Mouse (Mus musculus) hindbrain, embryonic 12.5 days (tissue): ENCODE measurements at regions not wholly inside any gene's neighbourhood (a gene's known extent, or its start where the extent isn't known, plus 50 kb on each side); places are given as distances from the start of the nearest gene placed in this dataset.

ENCODE experiments used
- ATAC-seq: fragments of 200-750 bp; cut with Nextera tagmentation; 2 replicates; pipeline ENCODE4 v1.8.0; 2017; ENCODE audit warnings: moderate TSS enrichment; ENCODE audit not compliant: low FRiP score
- H3K27ac ChIP-seq: fragments of 300-500 bp; sonication (generic); 2 replicates; pipeline ENCODE4 v1.5.1; 2016; ENCODE audit warnings: mild to moderate bottlenecking
- H3K27me3 ChIP-seq: fragments of 300-500 bp; sonication (generic); 2 replicates; pipeline ENCODE4 v1.6.1; 2016; ENCODE audit warnings: mild to moderate bottlenecking
- H3K36me3 ChIP-seq: fragments of 300-500 bp; sonication (generic); 2 replicates; pipeline ENCODE4 v1.6.1; 2016; ENCODE audit warnings: mild to moderate bottlenecking
- H3K4me1 ChIP-seq: fragments of 300-500 bp; sonication (generic); 2 replicates; pipeline ENCODE4 v1.6.1; 2016
- H3K4me2 ChIP-seq: fragments of 300-500 bp; sonication (generic); replicated peaks from 2 replicates; pipeline ENCODE4 v1.6.1; 2016; ENCODE audit warnings: mild to moderate bottlenecking
- H3K4me3 ChIP-seq: fragments of 300-500 bp; sonication (generic); 2 replicates; pipeline ENCODE4 v1.5.1; 2016; ENCODE audit warnings: mild to moderate bottlenecking
- H3K9ac ChIP-seq: fragments of 300-500 bp; sonication (generic); 2 replicates; pipeline ENCODE4 v1.6.1; 2016; ENCODE audit warnings: mild to moderate bottlenecking, moderate library complexity
- H3K9me3 ChIP-seq: fragments of 300-500 bp; sonication (generic); replicated peaks from 2 replicates; pipeline ENCODE4 v1.6.1; 2016; ENCODE audit warnings: mild to moderate bottlenecking
- WGBS: fragments of 180-500 bp; shearing (Covaris S2); methylation state at CpG from one replicate; pipeline ENCODE4 v1.1.7; 2016; 5-methylcytosine and 5-hydroxymethylcytosine counted together

- no peak overlapping the region for H3K27ac ChIP-seq
- H3K4me2 ChIP-seq = no peak overlapping the region
- H3K36me3 ChIP-seq = no peaks in the 10 kb centered on the region
- H3K4me1 ChIP-seq = peaks cover 6% of the 10 kb centered on the region
- H3K4me3 ChIP-seq = no peak overlapping the region
- H3K9me3 ChIP-seq = no peaks in the 10 kb centered on the region
- peaks cover 11% of the 10 kb centered on the region for H3K27me3 ChIP-seq
- 68% methylated on average over 6 of the region's 6 CpGs for WGBS
- no peak for ATAC-seq
- no peak overlapping the region for H3K9ac ChIP-seq
Measured at GRCm38 (mm10) chrX:11633823-11634222, 306.2 kb downstream of the H2al1j start.

DNA sequence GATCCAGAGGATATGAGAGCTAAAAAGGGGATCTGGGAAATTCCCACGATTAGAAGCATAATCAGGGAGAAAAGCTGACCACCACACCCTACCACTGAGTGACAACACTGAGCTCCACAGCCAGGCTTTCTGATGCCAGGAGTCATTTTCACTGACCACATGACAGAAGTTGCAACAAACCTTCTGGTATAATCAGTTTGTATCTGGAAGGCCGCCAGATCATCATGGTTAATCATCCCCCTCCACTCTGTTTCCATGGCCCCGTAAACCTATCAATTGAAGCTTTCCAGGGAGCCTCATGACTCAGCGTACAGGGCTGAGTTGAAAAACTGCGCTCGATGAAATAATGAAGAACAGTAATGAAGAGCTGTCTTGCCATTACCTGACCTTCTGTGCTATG is 316.9 kb downstream of the H2al1j start:
- Histone ChIP-seq H3K4me1 (no peaks in the 10 kb centered on the region), H3K4me2 (no peak overlapping the region), H3K4me3 (no peak overlapping the region), H3K36me3 (no peaks in the 10 kb centered on the region), H3K9ac (no peak overlapping the region), H3K27me3 (no peaks in the 10 kb centered on the region), H3K9me3 (no peaks in the 10 kb centered on the region), H3K27ac (no peak overlapping the region)
- ATAC-seq = no peak
- 81% methylated on average over 6 of the region's 6 CpGs for WGBS

DNA sequence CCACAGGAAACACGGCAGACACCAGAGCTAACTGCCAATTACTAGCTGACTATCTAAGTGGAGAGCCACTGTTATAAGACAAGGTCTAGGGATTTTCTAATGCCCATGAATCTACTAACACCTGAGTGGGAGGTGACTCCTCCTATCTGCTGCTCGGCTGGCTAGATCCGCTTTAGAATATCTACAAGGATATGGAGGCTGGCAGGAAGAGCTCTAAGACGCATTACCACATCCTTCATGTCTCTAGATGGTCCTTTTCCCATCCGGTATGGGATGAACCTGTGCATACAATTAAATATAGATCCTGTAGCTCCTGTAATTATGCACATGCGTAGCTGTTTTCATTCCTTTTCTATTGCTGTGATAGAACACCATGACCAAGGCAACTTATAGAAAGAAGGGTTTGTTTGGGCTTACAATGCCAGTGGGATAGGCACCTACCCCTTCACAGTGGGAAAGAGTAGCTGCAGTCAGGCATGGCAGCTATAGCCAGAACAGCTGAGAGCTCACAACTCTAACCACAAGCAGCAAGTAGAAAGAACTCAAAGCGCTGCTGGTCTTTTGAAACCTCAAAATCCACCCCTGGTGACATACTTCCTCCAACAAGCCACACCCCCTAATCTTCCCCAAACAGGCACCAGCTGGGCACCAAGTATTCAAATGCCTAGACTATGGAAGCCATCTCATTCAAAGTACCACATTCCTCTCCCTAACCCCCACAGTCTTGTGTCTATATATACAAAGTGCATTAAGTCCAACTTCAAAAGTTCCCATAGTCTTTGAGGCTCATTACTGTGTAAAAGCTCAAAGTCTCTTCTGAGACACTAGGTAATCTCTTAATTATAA is 319.3 kb downstream of the H2al1j start:
- 82% methylated on average over 7 of the region's 7 CpGs for WGBS
- no peaks in the 10 kb centered on the region for H3K4me1 ChIP-seq
- H3K9ac ChIP-seq = no peak overlapping the region
- H3K4me2 ChIP-seq = no peak overlapping the region
- H3K9me3 ChIP-seq = no peaks in the 10 kb centered on the region
- no peaks in the 10 kb centered on the region; the same call in 1 of the 2 replicates for H3K27me3 ChIP-seq
- H3K36me3 ChIP-seq = no peaks in the 10 kb centered on the region
- no peak for ATAC-seq
- no peak overlapping the region for H3K4me3 ChIP-seq
- H3K27ac ChIP-seq = no peak overlapping the region

DNA sequence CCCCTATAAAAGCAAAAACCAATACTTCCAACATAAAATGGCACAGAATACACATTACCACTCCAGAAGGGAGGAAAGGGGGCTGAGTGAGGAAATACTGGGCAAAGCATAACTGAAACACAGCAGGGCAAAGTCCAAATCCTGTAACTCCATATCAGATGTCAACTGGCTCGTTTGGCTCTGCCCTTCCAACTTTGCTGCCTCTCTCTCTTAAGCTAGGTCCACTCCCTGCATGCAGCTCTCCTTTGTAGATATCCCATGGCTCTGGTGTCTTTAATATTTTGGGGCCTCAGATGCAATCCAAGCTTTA is 319.9 kb downstream of the H2al1j start:
- H3K4me1 ChIP-seq = no peaks in the 10 kb centered on the region
- WGBS = 73% methylated on average over 1 of the region's 1 CpGs
- no peaks in the 10 kb centered on the region for H3K9me3 ChIP-seq
- no peak overlapping the region for H3K4me2 ChIP-seq
- H3K36me3 ChIP-seq = no peaks in the 10 kb centered on the region
- H3K4me3 ChIP-seq = no peak overlapping the region
- no peaks in the 10 kb centered on the region; the same call in 1 of the 2 replicates for H3K27me3 ChIP-seq
- H3K9ac ChIP-seq = no peak overlapping the region
- H3K27ac ChIP-seq = no peak overlapping the region
- ATAC-seq = no peak

- no peaks in the 10 kb centered on the region for H3K4me1 ChIP-seq
- WGBS = 87% methylated on average over 2 of the region's 2 CpGs
- H3K4me3 ChIP-seq = no peak overlapping the region
- H3K9ac ChIP-seq = no peak overlapping the region
- H3K9me3 ChIP-seq = no peaks in the 10 kb centered on the region
- H3K4me2 ChIP-seq = no peak overlapping the region
- no peak for ATAC-seq
- H3K36me3 ChIP-seq = no peaks in the 10 kb centered on the region
- peaks cover 8% of the 10 kb centered on the region; the same call in 1 of the 2 replicates for H3K27me3 ChIP-seq
- H3K27ac ChIP-seq = no peak overlapping the region
Measured at GRCm38 (mm10) chrX:11653336-11653735, 325.7 kb downstream of the H2al1j start.

- Histone ChIP-seq H3K27me3 (peaks cover 8% of the 10 kb centered on the region; the same call in 1 of the 2 replicates), H3K4me2 (no peak overlapping the region), H3K4me3 (no peak overlapping the region), H3K9me3 (no peaks in the 10 kb centered on the region), H3K36me3 (no peaks in the 10 kb centered on the region), H3K9ac (no peak overlapping the region), H3K27ac (no peak overlapping the region), H3K4me1 (no peaks in the 10 kb centered on the region)
- ATAC-seq = no peak
- 42% methylated on average over 5 of the region's 5 CpGs for WGBS
Measured at GRCm38 (mm10) chrX:11654976-11655375, 327.4 kb downstream of the H2al1j start.

DNA sequence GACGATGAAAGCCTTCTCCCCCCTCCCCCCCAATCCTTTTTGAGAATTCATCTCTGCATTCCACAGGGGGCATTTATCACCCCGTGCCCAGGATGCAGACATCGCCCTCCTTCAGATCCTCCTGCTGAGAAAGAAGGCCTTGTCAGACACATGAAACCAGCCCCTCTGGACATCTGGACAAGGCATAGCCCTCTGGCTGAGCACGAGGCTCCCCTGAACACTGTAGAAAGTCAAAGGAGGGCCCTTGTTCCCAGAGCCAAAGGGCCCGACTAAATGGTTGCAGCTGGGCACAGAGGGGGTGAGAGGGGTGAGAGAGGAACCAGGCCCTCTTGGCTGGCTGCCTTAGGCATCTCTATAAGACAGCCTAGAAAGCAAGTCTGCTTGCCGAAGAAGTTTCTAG is 327.8 kb downstream of the H2al1j start:
- no peaks in the 10 kb centered on the region for H3K36me3 ChIP-seq
- H3K27me3 ChIP-seq = peaks cover 10% of the 10 kb centered on the region; the same call in 1 of the 2 replicates
- ATAC-seq = no peak; the same call in 1 of the 2 replicates
- H3K4me3 ChIP-seq = no peak overlapping the region
- no peak overlapping the region for H3K4me2 ChIP-seq
- H3K9me3 ChIP-seq = no peaks in the 10 kb centered on the region
- no peak overlapping the region for H3K9ac ChIP-seq
- WGBS = 41% methylated on average over 6 of the region's 6 CpGs
- no peak overlapping the region for H3K27ac ChIP-seq
- H3K4me1 ChIP-seq = no peaks in the 10 kb centered on the region

DNA sequence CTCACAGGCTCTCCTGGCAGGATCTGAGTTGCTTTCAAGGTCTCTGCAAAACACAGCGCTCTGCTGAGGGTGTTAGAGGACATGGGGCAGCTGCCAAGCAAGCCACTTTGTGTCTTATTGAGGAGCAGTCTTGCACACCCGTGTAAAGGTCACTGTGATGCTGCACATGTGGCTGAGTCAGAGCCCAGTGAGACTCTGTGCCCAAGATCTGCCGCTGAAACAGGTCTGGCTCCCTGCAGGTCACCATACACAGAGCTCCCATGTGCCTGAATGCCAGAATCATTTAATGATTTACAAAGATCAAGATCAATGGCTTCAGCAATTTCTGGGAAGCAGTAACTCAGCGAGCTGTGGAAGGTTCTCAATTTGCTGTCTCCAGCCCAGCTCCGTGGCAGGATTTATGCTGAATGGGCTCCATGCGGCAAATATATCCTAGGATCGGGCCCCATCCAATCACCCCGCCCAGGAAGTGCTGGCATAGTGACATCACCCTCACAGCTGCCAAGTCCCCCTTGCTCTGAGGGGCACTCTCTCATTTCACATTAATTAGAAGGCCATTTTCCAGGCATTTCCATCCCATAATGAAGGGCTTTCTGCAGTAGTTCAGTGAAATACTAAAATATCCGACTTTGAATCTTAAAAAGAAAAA is 330.1 kb downstream of the H2al1j start:
- no peak overlapping the region for H3K27ac ChIP-seq
- no peaks in the 10 kb centered on the region for H3K4me1 ChIP-seq
- no peaks in the 10 kb centered on the region for H3K9me3 ChIP-seq
- peaks cover 27% of the 10 kb centered on the region for H3K27me3 ChIP-seq
- no peaks in the 10 kb centered on the region for H3K36me3 ChIP-seq
- no peak overlapping the region for H3K4me3 ChIP-seq
- H3K4me2 ChIP-seq = no peak overlapping the region
- H3K9ac ChIP-seq = no peak overlapping the region
- WGBS = 63% methylated on average over 9 of the region's 9 CpGs
- no peak for ATAC-seq

DNA sequence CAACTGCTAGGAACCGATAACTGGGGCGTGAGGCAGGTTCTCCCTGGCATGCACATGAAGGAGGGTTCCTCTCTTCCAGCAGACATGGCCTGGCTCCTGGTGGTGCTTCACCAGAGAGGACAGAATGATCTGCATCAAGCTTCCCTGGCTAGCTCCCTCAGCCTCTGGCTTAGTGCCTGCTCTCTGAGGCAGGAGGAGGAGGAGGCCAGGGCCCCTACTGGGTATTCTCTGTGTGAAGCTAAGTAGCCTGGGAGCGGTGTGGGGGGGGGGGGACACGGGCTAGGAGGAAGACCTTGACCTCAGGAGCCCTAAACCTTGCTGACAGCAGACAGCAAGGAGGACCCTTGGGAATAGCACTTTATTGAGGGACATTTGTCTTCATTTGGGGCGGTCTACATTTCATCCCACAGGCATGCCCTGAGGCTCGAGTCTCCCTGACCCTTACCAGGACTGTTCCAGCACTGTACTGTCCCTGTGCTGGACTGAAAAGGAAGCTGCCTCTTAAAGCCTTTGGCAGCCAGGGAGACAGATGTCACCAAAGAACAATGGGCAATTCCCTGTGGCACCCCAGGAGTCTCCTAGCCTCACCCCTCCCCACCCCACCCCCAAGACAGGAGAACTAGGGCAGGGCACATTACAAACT is 335.7 kb downstream of the H2al1j start:
- Histone ChIP-seq H3K27me3 (peaks cover 54% of the 10 kb centered on the region), H3K9ac (no peak overlapping the region), H3K4me1 (peaks cover 17% of the 10 kb centered on the region), H3K4me3 (no peak overlapping the region), H3K4me2 (no peak overlapping the region), H3K36me3 (no peaks in the 10 kb centered on the region), H3K9me3 (no peaks in the 10 kb centered on the region), H3K27ac (0 out of 2 replicates have a peak overlapping the region, but pooled peaks have one; percentile 87)
- 14% methylated on average over 6 of the region's 6 CpGs for WGBS
- ATAC-seq = no peak; the same call in 1 of the 2 replicates

GRCm38 (mm10) chrX:11664330-11665061 is 336.9 kb downstream of the H2al1j start:
- Histone ChIP-seq H3K4me2 (peak overlapping the region; percentile 59), H3K9ac (peak overlapping the region; percentile 66), H3K36me3 (no peaks in the 10 kb centered on the region), H3K27ac (peak overlapping the region; percentile 87), H3K4me3 (peak overlapping the region; percentile 33), H3K4me1 (peaks cover 17% of the 10 kb centered on the region), H3K27me3 (peaks cover 54% of the 10 kb centered on the region), H3K9me3 (no peaks in the 10 kb centered on the region)
- 10% methylated on average over 53 of the region's 68 CpGs for WGBS
- ATAC-seq = peak; percentile 91

DNA sequence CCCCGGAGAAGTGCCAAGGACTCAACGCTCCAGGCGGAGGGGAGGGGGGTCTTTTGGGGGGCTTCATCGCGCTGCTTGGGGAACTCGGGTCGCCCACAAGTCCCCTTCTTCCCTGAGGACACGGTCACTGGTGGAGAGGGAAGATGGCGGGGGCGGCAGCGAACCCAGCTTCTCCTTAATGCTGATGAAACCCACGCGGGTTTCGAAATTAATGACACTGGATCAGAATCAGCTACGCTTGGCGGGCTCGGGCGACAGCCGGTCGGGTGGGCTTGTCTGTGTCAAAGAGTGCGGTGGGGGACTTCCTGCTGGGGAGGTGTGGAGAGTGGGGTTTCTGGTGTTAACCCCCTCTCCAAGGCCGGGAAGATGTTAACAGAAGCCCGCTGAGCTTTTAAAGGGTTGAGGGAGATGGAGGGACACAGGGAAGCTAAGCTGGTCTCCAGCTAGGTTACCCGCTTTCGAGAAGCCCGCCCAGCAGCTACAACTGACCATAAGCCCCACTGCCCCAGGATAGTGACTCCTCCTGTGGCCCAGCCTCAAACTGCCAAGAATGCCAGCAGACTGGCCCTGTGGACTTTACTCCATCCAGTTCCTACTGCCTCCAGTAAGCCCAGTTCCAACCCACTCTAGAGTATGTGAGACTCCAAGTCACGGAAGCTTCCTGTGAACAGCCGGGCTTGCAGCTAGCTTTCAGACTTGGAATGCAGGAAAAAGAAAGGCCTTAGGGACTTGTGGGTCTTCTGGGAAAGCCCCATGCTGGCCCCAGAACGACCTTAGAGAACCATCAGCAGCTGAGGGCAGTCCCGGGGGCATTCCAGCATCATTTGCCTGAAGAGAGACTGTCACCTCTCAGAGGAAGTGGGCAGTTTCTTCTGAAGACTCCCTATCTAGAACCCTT is 337.7 kb downstream of the H2al1j start:
- Histone ChIP-seq H3K4me1 (peaks cover 17% of the 10 kb centered on the region), H3K9me3 (no peaks in the 10 kb centered on the region), H3K9ac (peak overlapping the region; percentile 66), H3K36me3 (no peaks in the 10 kb centered on the region), H3K4me3 (peak overlapping the region; percentile 33), H3K27me3 (peaks cover 54% of the 10 kb centered on the region), H3K27ac (peak overlapping the region; percentile 87), H3K4me2 (peak overlapping the region; percentile 59)
- no peak; the same call in 1 of the 2 replicates for ATAC-seq
- 15% methylated on average over 30 of the region's 30 CpGs for WGBS
